Mouse (Mus musculus) lung, embryonic 14.5 days (tissue): ENCODE data around the gene Clca4a. TPM values are rescaled to one million over a fixed set of nuclear protein-coding genes. Genes with fewer than 3 reads are reported as not detected.

Experiments used
- ATAC-seq: fragments of 200-750 bp; cut with Nextera tagmentation; 2 replicates; pipeline ENCODE4 v1.8.0; 2017; ENCODE audit warnings: mild to moderate bottlenecking, moderate TSS enrichment, moderate library complexity; ENCODE audit not compliant: insufficient read depth
- DNase-seq: peaks from one replicate; pipeline ENCODE4 v3.0.0-alpha.2; 2015
- H3K27ac ChIP-seq: fragments of 300-500 bp; sonication (generic); 2 replicates; pipeline ENCODE4 v1.5.1; 2014; ENCODE audit warnings: low read depth, mild to moderate bottlenecking, moderate library complexity
- H3K27me3 ChIP-seq: fragments of 300-500 bp; sonication (generic); 2 replicates; pipeline ENCODE4 v1.6.1; 2014; ENCODE audit warnings: low read length, control low read depth; ENCODE audit not compliant: insufficient read depth
- H3K36me3 ChIP-seq: fragments of 300-500 bp; sonication (generic); 2 replicates; pipeline ENCODE4 v1.6.1; 2014; ENCODE audit warnings: control low read depth; ENCODE audit not compliant: insufficient read depth
- H3K4me1 ChIP-seq: fragments of 300-500 bp; sonication (generic); 2 replicates; pipeline ENCODE4 v1.6.1; 2014; ENCODE audit warnings: antibody characterized with exemption, control low read depth; ENCODE audit not compliant: insufficient read depth
- H3K4me2 ChIP-seq: fragments of 300-500 bp; sonication (generic); 2 replicates; pipeline ENCODE4 v1.6.1; 2014; ENCODE audit warnings: mild to moderate bottlenecking
- H3K4me3 ChIP-seq: fragments of 300-500 bp; sonication (generic); 2 replicates; pipeline ENCODE4 v1.5.1; 2014; ENCODE audit warnings: low read depth, low read length
- H3K9ac ChIP-seq: fragments of 300-500 bp; sonication (generic); 2 replicates; pipeline ENCODE4 v1.6.1; 2014
- H3K9me3 ChIP-seq: fragments of 300-500 bp; sonication (generic); 2 replicates; pipeline ENCODE4 v1.6.1; 2016; ENCODE audit warnings: low read depth, low read length, control low read depth
- CTCF ChIP-seq: IDR thresholded peaks from 2 replicates; pipeline ENCODE4 v1.5.1; 2016; ENCODE audit warnings: antibody characterized with exemption, low read depth
- WGBS: fragments of 180-500 bp; shearing (Covaris S2); extraction: QIAGEN DNeasy Blood & Tissue Kit; methylation state at CpG from one replicate; pipeline ENCODE4 v1.1.7; 2014; 5-methylcytosine and 5-hydroxymethylcytosine counted together
- polyA plus RNA-seq: library from polyadenylated mRNA; unstranded; fragments of >200 nt; fragmentation: Nextera tagmentation; extraction: Ambion mirVana; gene quantifications from 2 replicates; pipeline ENCODE4 v1.2.1, GENCODE M21; 2014

Gene Clca4a
- polyA plus RNA-seq, 1 experiment from 2014 or later, result not detected

- no peaks in the 10 kb centered on the region for H3K36me3 ChIP-seq
- H3K9ac ChIP-seq, result no peak overlapping the region
- no peak overlapping the region for H3K4me2 ChIP-seq
- WGBS, result 87% methylated on average over 1 of the region's 1 CpGs
- no peaks in the 10 kb centered on the region for H3K4me1 ChIP-seq
- DNase-seq (no peak), ATAC-seq (no peak)
- H3K9me3 ChIP-seq, result no peaks in the 10 kb centered on the region
- no peak overlapping the region for H3K4me3 ChIP-seq
- TF ChIP-seq CTCF, result no peak
- no peaks in the 10 kb centered on the region for H3K27me3 ChIP-seq
- no peak overlapping the region for H3K27ac ChIP-seq
Observed at GRCm38 (mm10) chr3:144933011-144933491, 41.8 kb downstream of the Clca4a start.

- no peak within 1 kb of the TSS for H3K9ac ChIP-seq
Observed at GRCm38 (mm10) chr3:144932335-144932734, 42.5 kb downstream of the Clca4a start, which contains the start of gene Clca4b. TSS of gene Clca4b (minus strand) at chr3:144932529.

GRCm38 (mm10) chr3:144914014-144914413, 60.8 kb downstream of the Clca4a start:
- Histone ChIP-seq H3K9ac (no peak overlapping the region), H3K4me3 (no peak overlapping the region), H3K27me3 (no peaks in the 10 kb centered on the region), H3K36me3 (no peaks in the 10 kb centered on the region), H3K4me1 (no peaks in the 10 kb centered on the region), H3K9me3 (no peaks in the 10 kb centered on the region), H3K27ac (no peak overlapping the region), H3K4me2 (no peak overlapping the region)
- WGBS, result 86% methylated on average over 2 of the region's 2 CpGs
- no peak for ATAC-seq
- DNase-seq, result no peak
- no peak for TF ChIP-seq CTCF

More at GRCm38 (mm10) chr3:144932335-144932734, 42.5 kb downstream of the Clca4a start, which contains the start of gene Clca4b:
- H3K27ac ChIP-seq, result no peak within 1 kb of the TSS
- H3K4me2 ChIP-seq, result no peak within 1 kb of the TSS
- no peak within 1 kb of the TSS for H3K4me3 ChIP-seq
- ATAC-seq (no peak), DNase-seq (no peak)
- no peak for TF ChIP-seq CTCF
- no peaks in the 10 kb centered on the region for H3K36me3 ChIP-seq
- no peaks in the 10 kb centered on the region for H3K4me1 ChIP-seq
- no peaks in the 10 kb centered on the region for H3K27me3 ChIP-seq
- H3K9me3 ChIP-seq, result no peaks in the 10 kb centered on the region

Other genes with a start within 250 kb of the Clca4a start
- 2.8 and 4.0 TPM in 2 replicates for gene Clca3a1, start 214.1 kb downstream of the Clca4a start, polyA plus RNA-seq
- 0.23 TPM in 1 of 2 replicates, not detected in the other for gene Clca3a2, start 155.6 kb downstream of the Clca4a start, polyA plus RNA-seq
- not detected in 2 replicates for gene Clca3b, start 125.7 kb downstream of the Clca4a start, polyA plus RNA-seq
- gene Clca4b, start 42.5 kb downstream of the Clca4a start, polyA plus RNA-seq, result not detected in 2 replicates
- not detected in 2 replicates for gene Clca1, start 57.7 kb upstream of the Clca4a start, polyA plus RNA-seq
- 0.45 and 0.65 TPM in 2 replicates for gene Clca2, start 124.4 kb upstream of the Clca4a start, polyA plus RNA-seq
- 16.6 and 17.4 TPM in 2 replicates for gene Odf2l, start 143.5 kb upstream of the Clca4a start, polyA plus RNA-seq